Mouse (Mus musculus) intestine, embryonic 16.5 days (tissue): ENCODE data around the gene 4930519G04Rik. TPM values are rescaled to one million over a fixed set of nuclear protein-coding genes. Genes with fewer than 3 reads are reported as not detected.

Source experiments
- ATAC-seq: fragments of 200-750 bp; cut with Nextera tagmentation; 2 replicates; pipeline ENCODE4 v1.8.0; 2017; ENCODE audit warnings: moderate TSS enrichment, moderate library complexity
- H3K27ac ChIP-seq: fragments of 300-500 bp; sonication (generic); 2 replicates; pipeline ENCODE4 v1.5.1; 2014; ENCODE audit warnings: mild to moderate bottlenecking, low read length
- H3K27me3 ChIP-seq: fragments of 300-500 bp; sonication (generic); replicated peaks from 2 replicates; pipeline ENCODE4 v1.6.1; 2014; ENCODE audit warnings: low read length, control low read depth, mixed read lengths; ENCODE audit not compliant: control insufficient read depth, insufficient read depth
- H3K36me3 ChIP-seq: fragments of 300-500 bp; sonication (generic); 2 replicates; pipeline ENCODE4 v1.6.1; 2014; ENCODE audit warnings: low read length, control low read depth; ENCODE audit not compliant: control insufficient read depth, insufficient read depth
- H3K4me1 ChIP-seq: fragments of 300-500 bp; sonication (generic); 2 replicates; pipeline ENCODE4 v1.6.1; 2014; ENCODE audit warnings: low read length, control low read depth, mixed read lengths; ENCODE audit not compliant: control insufficient read depth, insufficient read depth
- H3K4me2 ChIP-seq: fragments of 300-500 bp; sonication (generic); 2 replicates; pipeline ENCODE4 v1.6.1; 2014; ENCODE audit warnings: low read depth, low read length, control low read depth
- H3K4me3 ChIP-seq: fragments of 300-500 bp; sonication (generic); 2 replicates; pipeline ENCODE4 v1.5.1; 2014; ENCODE audit warnings: mild to moderate bottlenecking, low read length
- H3K9ac ChIP-seq: fragments of 300-500 bp; sonication (generic); 2 replicates; pipeline ENCODE4 v1.6.1; 2014; ENCODE audit warnings: low read depth, low read length
- H3K9me3 ChIP-seq: fragments of 300-500 bp; sonication (generic); 2 replicates; pipeline ENCODE4 v1.6.1; 2016; ENCODE audit warnings: low read length, control low read depth; ENCODE audit not compliant: control insufficient read depth
- WGBS: fragments of 180-500 bp; shearing (Covaris S2); extraction: QIAGEN DNeasy Blood & Tissue Kit; methylation state at CpG from one replicate; pipeline ENCODE4 v1.1.7; 2014; 5-methylcytosine and 5-hydroxymethylcytosine counted together
- microRNA-seq: library from miRNA; unstranded; fragments of <30 nt; microRNA quantifications from one replicate; pipeline ENCODE4, GENCODE M21; 2016
- polyA plus RNA-seq: library from polyadenylated mRNA; unstranded; fragments of >200 nt; fragmentation: Nextera tagmentation; extraction: Ambion mirVana; gene quantifications from 2 replicates; pipeline ENCODE4 v1.2.1, GENCODE M21; 2015

4930519G04Rik gene
- polyA plus RNA-seq, 1 experiment from 2014 or later = not detected

DNA sequence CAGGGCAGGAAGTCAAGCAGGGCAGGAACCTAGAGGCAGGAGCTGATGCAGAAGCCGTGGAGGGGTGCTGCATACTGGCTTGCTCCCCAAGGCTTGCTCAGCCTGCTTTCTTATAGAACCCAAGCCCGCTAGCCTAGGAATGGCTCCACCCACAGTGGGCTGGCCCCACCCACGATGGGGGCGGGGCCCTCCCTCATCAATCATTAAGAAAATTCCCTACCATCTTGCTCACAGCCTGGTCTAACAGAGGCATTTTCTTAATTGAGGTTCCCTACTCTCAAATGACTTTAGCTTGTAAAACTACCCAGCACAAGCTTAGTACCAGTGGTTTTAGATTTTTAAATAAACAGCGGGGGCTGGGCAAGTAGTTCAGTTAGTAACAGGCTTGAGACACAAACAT is 78.2 kb downstream of the 4930519G04Rik start:
- Histone ChIP-seq H3K9ac (no peak overlapping the region), H3K4me3 (no peak overlapping the region), H3K9me3 (no peaks in the 10 kb centered on the region), H3K4me1 (no peaks in the 10 kb centered on the region), H3K36me3 (no peaks in the 10 kb centered on the region), H3K27me3 (no peaks in the 10 kb centered on the region), H3K27ac (no peak overlapping the region), H3K4me2 (no peak overlapping the region)
- ATAC-seq = no peak
- WGBS = 59% methylated on average over 5 of the region's 5 CpGs

DNA sequence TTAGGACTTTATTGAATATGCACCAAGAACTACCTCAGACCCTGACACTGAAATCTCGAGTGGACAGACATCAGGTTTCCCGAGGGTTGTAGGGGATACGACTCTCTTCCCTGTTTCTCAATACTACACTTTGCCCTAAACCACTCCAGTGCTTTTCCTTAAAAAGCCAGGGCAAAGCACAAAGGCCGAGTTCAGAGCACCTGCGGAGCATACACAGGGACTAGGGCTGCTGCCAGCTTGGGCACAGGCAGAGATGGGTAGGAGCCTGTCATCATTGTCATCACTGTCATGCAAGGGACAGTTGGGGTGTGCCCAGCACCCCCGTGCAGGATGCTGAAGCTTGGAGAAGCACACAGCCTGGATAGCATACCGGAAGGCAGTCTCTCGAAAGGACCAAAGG is 79.7 kb downstream of the 4930519G04Rik start:
- WGBS = 87% methylated on average over 8 of the region's 8 CpGs
- Histone ChIP-seq H3K4me1 (no peaks in the 10 kb centered on the region), H3K27me3 (no peaks in the 10 kb centered on the region), H3K9me3 (no peaks in the 10 kb centered on the region), H3K36me3 (no peaks in the 10 kb centered on the region), H3K4me3 (no peak overlapping the region), H3K4me2 (no peak overlapping the region), H3K27ac (no peak overlapping the region), H3K9ac (no peak overlapping the region)
- no peak; the same call in 1 of the 2 replicates for ATAC-seq

Small RNA genes within 50 kb of the gene (microRNA-seq; reads per million reads assigned to microRNA genes)
- gene Mir6240 = 25.9 reads per million, percentile 32 among the genes with 10 or more reads in this experiment

Other genes with a start within 250 kb of the 4930519G04Rik start
- 0.73 and 0.93 TPM in 2 replicates for gene Trpv4, start 195.2 kb upstream of the 4930519G04Rik start, polyA plus RNA-seq
- gene Gltp, start 162.7 kb upstream of the 4930519G04Rik start, polyA plus RNA-seq = 100 and 103 TPM in 2 replicates
- gene Tchp, start 145.9 kb upstream of the 4930519G04Rik start, polyA plus RNA-seq = 5.8 and 8.2 TPM in 2 replicates
- 12.7 and 16.7 TPM in 2 replicates for gene Ankrd13a, start 79.0 kb upstream of the 4930519G04Rik start, polyA plus RNA-seq
- 27.1 and 29.9 TPM in 2 replicates for gene Git2, start 78.1 kb upstream of the 4930519G04Rik start, polyA plus RNA-seq
- gene 1500011B03Rik, start 30.2 kb upstream of the 4930519G04Rik start, polyA plus RNA-seq = 51.5 and 54.7 TPM in 2 replicates
- gene Gm9936, start 5.0 kb downstream of the 4930519G04Rik start, polyA plus RNA-seq = 0.10 TPM in 2 replicates
- 6.0 and 7.4 TPM in 2 replicates for gene Oasl2, start 43.3 kb downstream of the 4930519G04Rik start, polyA plus RNA-seq
- gene Oasl1, start 69.6 kb downstream of the 4930519G04Rik start, polyA plus RNA-seq = 1.3 and 2.1 TPM in 2 replicates
- gene 2210016L21Rik, start 88.5 kb downstream of the 4930519G04Rik start, polyA plus RNA-seq = 49.1 and 53.3 TPM in 2 replicates
- 16.1 and 21.7 TPM in 2 replicates for gene Hnf1a, start 117.4 kb downstream of the 4930519G04Rik start, polyA plus RNA-seq
- 8.1 and 8.6 TPM in 2 replicates for gene Sppl3, start 157.5 kb downstream of the 4930519G04Rik start, polyA plus RNA-seq
- 17.6 and 22.0 TPM in 2 replicates for gene Gm10401, start 244.6 kb downstream of the 4930519G04Rik start, polyA plus RNA-seq